Mouse (Mus musculus): ENCODE results near the gene Ehmt2.
"Not testable (repeated sequence)": the region's sequence is repeated elsewhere in the genome, so short reads cannot be mapped to it uniquely, and the experiment has no call there.

Gene Ehmt2

DNA sequence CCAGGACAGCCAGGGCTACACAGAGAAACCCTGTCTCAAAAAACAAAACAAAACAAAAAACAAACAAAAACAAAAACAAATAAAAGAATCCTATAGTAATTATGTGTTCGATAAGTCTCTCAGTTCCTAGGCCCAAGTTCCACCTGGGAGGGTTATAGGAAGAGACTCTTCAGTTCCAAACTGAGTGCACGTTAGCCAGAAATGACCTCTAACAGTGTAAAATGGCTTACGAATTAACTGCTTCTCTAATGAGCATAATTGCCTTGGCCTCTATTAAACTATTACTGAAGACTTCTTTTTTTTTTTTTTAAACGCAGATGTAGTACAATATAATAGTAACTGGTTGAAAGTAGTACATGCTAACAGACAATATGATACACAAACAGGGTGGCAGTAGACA is 55.6 kb downstream of the Ehmt2 start:
- no peak for DNase-seq (ENCODE audit: low spot score)

DNA sequence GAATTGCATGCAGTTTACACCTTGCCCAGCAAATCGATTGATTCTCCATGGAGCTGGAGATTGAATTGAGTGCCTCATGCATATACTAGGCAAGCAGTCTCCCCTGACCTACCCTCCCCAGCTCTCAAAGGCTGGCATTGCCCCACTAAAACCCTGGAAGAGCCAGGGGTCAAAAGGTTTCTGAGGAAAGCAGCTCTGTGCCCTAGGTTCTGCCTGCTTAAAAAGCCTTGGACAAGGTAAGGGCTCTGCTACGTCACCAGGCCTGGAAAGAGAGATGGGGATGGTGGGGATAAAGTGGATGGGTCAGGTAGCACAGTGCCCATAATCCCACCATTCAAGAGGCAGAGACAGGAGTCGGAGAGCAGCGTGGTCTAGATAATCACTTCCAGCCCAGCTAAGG is 56.6 kb downstream of the Ehmt2 start:
- no peak for DNase-seq (ENCODE audit: low spot score)

DNA sequence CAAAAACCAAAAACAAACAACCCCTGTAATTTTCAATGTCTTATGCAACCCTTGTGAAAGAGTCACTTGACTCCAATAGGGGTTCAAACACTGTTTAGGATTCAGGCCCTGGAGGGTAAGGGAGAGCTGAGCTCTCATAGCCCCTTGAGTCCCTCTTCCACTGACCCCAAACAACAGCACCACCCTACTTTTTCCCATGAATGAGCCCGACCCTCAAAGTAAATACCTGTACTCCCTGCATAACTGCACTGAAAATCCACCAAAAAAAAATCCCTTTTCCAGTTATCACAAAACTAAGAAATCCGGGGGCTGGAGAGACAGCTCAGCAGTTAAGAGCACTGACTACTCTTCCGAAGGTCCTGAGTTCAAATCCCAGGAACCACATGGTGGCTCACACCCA is 57.6 kb downstream of the Ehmt2 start:
- DNase-seq (ENCODE audit: low spot score), result peak; percentile 49

DNA sequence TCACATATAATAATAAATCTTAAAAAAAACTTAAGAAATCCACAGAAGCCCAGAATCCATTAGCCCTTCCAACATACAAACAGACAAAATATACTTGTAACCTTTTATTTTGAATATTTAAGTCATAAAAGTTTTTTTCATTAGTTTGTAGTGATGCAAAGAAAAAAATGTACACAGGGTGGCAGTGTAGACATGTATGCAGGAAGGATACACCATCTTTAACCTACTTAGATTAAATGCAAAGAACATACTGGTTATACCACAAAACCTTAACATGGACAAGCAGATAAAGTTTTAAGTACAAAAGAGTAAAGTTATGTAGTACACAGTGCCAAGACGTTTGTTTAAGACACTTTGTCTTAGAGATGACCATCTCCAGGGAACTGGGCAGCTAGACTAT is 58.1 kb downstream of the Ehmt2 start:
- peak; percentile 60 for DNase-seq (ENCODE audit: low spot score)

DNA sequence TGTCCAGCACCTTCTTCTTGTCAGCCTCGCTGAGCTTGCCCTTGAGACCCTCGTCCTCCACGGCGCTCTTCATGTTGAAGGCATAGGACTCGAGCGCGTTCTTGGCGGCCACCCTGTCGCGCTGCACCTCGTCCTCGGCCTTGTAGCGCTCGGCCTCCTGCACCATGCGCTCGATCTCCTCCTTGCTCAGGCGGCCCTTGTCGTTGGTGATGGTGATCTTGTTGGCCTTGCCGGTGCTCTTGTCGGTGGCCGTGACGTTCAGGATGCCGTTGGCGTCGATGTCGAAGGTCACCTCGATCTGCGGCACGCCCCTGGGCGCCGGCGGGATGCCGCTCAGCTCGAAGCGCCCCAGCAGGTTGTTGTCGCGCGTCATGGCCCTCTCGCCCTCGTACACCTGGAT is 59.0 kb downstream of the Ehmt2 start:
- not testable (repeated sequence) for DNase-seq (ENCODE audit: low spot score)

DNA sequence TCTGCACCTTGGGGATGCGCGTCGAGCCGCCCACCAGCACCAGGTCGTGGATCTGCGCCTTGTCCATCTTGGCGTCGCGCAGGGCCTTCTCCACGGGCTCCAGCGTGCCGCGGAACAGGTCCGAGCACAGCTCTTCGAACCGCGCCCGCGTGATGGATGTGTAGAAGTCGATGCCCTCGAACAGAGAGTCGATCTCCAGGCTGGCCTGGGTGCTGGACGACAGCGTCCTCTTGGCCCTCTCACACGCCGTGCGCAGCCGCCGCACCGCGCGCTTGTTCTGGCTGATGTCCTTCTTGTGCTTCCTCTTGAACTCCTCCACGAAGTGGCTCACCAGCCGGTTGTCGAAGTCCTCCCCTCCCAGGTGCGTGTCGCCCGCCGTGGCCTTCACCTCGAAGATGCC is 59.7 kb downstream of the Ehmt2 start:
- DNase-seq (ENCODE audit: low spot score), result not testable (repeated sequence)

DNA sequence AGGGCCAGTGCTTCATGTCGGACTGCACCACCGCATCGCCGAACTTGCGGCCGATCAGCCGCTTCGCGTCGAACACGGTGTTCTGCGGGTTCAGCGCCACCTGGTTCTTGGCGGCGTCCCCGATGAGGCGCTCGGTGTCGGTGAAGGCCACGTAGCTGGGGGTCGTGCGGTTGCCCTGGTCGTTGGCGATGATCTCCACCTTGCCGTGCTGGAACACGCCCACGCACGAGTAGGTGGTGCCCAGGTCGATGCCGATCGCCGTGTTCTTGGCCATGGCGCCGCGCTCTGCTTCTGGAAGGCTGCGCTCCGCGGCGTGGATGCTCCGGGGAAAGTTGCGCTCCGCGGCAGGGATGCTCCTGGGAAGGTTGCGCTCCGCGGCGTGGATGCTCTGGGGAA is 60.5 kb downstream of the Ehmt2 start:
- DNase-seq (ENCODE audit: low spot score), result not testable (repeated sequence)

DNA sequence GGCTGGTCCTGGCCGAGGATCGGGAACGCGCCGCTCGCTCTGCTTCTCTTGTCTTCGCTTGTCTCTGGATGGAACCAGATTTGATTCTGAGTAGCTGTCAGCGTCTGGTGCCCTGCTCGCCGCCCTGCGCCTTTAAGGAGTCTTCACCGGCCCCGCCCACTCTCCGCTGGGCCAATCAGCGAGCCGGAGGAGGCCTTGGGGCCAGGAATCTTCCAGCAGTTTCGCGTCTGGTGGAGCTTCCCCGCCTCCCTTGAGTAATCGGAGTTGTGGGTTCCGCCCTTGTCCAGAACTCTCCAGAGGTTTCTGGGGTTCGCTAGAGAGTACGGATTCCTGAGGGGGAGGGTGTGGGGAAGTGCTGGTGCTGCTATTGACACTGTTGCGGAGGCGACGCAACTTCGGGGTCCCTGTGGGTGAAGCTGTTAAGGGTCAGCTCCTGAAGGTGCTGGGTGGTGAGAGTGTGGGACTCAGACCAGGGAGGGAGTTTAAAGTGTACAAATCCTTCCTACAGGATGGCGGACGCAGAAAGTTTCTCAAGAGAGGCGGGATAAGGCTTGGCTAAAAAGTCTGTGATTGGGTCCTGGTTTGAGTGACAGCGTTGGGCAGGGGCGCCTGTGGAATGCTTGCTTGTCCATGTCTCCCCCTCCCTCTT is 61.0 kb downstream of the Ehmt2 start, which contains the start of gene Hspa1b:
Gene Hspa1b, minus strand, starts transcription at position 109 of the 649 bp plus-strand sequence.
- DNase-seq (ENCODE audit: low spot score), result peak; percentile 92

DNA sequence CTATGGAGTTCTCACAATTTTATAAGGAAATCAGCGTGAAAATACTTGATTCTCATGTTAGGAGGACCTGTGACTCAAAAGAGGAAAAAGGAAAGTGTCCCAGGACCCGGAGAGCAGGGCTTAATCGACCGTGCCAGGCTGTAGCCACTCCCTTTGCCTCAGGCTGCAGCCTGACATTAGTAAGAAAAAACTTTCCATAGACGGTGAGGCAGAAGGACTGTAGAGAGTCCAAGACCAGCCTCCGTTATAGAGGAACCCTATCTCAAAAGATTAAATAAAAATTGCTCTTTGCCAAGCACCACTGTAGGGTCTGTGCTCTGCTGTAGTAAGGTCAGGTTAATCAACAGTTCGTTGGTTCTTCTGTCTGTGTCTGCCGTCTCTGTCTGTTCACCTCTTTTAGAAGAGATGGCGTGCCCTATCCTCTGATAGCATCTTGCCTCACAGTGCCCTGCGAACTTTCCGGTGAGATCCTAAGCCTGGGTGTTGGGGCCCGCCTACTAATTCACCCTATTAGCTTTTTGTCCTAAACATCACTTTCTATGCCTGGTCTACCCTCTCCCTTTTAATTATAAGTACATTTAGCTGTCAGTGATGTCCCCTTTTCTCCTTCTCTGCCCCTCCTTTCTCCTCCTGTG is 61.7 kb downstream of the Ehmt2 start:
- peak; percentile 73 for DNase-seq (ENCODE audit: low spot score)

DNA sequence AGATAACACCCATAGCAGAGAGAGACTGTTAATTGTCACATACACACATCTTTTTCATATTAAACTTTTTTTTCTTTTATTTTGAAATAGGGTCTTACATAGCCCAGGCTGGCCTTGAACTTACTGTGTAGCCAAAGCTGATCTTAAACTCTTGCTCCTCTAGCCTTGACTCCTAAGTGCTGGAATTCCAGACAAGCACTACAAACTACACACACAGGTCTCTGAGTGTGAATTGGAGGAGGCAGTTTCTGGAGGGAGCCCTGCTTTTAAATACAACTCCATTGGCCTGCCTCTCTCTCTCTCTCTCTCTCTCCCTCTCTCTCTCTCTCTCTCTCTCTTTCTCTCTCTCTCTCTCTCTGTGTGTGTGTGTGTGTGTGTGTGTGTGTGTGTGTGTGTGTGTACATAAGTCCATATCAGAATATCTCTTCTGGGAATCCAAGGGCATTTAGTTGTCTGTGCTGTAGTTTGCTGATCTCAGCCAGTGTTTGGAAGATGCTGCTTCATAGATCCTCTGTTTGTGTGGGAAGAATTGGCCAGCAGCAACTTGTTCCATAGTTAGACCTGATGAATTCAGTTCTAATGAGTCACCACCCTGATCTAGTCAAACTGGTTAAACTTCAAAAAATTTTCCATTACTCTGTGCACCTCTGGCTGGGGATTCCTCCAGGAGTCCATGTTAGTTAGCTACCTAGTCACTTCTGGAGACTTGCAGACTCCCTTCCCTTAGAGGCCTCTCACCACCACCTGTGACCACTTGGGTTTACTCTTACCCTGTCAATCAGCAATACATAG is 62.6 kb downstream of the Ehmt2 start:
- DNase-seq (ENCODE audit: low spot score), result no peak

DNA sequence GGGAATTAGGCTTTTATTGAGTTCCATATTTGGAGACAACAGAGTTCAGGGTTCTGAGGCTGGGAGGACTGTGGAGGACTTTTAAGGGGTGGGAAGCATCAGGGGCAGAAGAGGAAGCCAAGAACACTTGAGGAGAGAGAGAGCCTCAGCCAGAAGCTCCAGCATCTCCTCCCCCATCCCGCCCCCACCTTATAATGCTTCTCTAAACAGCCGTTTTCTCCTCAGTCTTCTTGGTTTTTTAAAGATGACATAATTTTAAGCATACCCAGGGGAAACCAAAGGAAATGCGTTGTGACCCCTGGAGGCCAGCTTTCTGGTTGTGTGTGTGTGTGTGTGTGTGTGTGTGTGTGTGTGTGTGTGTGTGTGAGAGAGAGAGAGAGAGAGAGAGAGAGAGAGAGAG is 63.9 kb downstream of the Ehmt2 start:
- no peak for DNase-seq (ENCODE audit: low spot score)

DNA sequence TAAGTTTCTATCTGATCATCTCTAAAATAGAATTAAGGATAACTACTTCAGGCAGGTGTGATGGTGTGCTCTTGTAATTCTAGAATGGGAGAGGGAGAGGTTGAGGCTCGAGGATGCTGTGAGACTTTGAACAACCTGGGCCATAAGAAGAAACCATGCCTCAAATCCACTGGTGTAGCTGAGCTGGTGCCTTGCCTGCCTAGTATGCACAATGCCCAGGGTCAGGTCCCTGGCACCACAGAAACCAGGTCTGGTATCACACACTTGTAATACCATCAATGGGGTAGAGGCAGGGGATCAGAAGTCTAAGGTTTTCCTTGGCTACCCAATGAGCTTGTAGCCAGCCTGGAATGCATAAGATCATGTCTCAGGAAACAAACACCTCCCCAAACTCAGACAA is 64.6 kb downstream of the Ehmt2 start:
- no peak for DNase-seq (ENCODE audit: low spot score)

Measured in adipocyte (in vitro differentiated cells).